Mouse (Mus musculus): ENCODE measurements around the gene Taf6l.

- TF ChIP-seq CTCF (IDR thresholded peaks at IDR 0.05) (no peak), EP300 (IDR thresholded peaks at IDR 0.05) (no peak)
Observed at GRCm38 (mm10) chr19:8763276-8763675, 22.9 kb downstream of the Taf6l start.

Data from lung, postnatal 0 days (tissue).